ENCODE assay signal across 8 mouse cellular contexts in genomic region chr14:3412314-3412713, GRCm38 (mm10). TPM values are rescaled to one million over a fixed set of nuclear protein-coding genes. Genes with fewer than 3 reads are reported as not detected.
"Had no signal": no experiment of that assay in that cellular context is flagged by ENCODE, and none has a peak within 500 bp of the region (broad histone marks: within the 10 kb centered on the region; RNA-seq: fewer than 3 reads in every experiment).

Gene Gm10409, plus strand, starts transcription at chr14:3412614.

RNA-seq across cellular contexts. Expression of gene Gm10409, which starts in this region (rescaled TPM):
- total RNA-seq: megakaryocyte progenitor cell, adult 5-6 weeks; neutrophil, adult 5-6 weeks had no signal
- polyA plus RNA-seq: liver, embryonic 15.5 days; liver, postnatal 0 days; lung, adult 2 months; macrophage; myocyte; spleen, adult 2 months had no signal
